Mouse (Mus musculus): ENCODE measurements around the gene Mns1. TPM values are rescaled to one million over a fixed set of nuclear protein-coding genes. Genes with fewer than 3 reads are reported as not detected.

The Mns1 gene
- total RNA-seq, 2 experiments from 2014 or later = 0.78 to 1.1 TPM

Small RNAs within 50 kb of the gene (microRNA-seq; reads per million reads assigned to microRNA genes)
- 0 reads per million in 2 experiments for gene Gm28010

Other genes with a start within 250 kb of the Mns1 start
- gene Zfp280d, start 163.2 kb upstream of the Mns1 start, total RNA-seq (2021) = 10 to 100 TPM; 12.7 to 13.7 TPM
- gene Tex9, start 54.2 kb downstream of the Mns1 start, total RNA-seq (2021) = 1 to 10 TPM; 3.0 to 3.1 TPM
- gene Rfx7, start 94.2 kb downstream of the Mns1 start, total RNA-seq (2021) = 10 to 100 TPM; 22.1 to 23.7 TPM
- gene Nedd4, start 224.3 kb downstream of the Mns1 start, total RNA-seq (2021) = 100 to 1,000 TPM; 388 to 415 TPM